10 mouse cellular contexts compared by ENCODE assay signal in genomic region chr5:90224730-90225129, GRCm38 (mm10). TPM values are rescaled to one million over a fixed set of nuclear protein-coding genes. Genes with fewer than 3 reads are reported as not detected.
DNase-seq lines count a peak whose midpoint lies in the region; ATAC-seq and TF ChIP-seq lines count a peak whose summit lies in the region.
"Had no signal": no experiment of that assay in that cellular context is flagged by ENCODE, and none has a peak within 500 bp of the region (broad histone marks: within the 10 kb centered on the region; RNA-seq: fewer than 3 reads in every experiment).

No protein-coding gene starts in this region.

- H3K27ac ChIP-seq in heart, embryonic 10.5 days: no peak overlapping the region
- no peak overlapping the region for H3K27ac ChIP-seq in midbrain, embryonic 11.5 days (ENCODE audit: low read depth, low read length)
- H3K27ac ChIP-seq in midbrain, embryonic 16.5 days (ENCODE audit: low read length): no peak overlapping the region
- no peak overlapping the region for H3K27ac ChIP-seq in embryonic fibroblast, embryonic 13.5 days (ENCODE audit: insufficient read depth, low read length)

- intact Hi-C loops in heart, postnatal 25 days (cut with DNase I): loop anchor here (5.0 kb wide), 1 partner anchor 63 kb away; no protein-coding TSS in a partner anchor

- ATAC-seq in midbrain, embryonic 11.5 days (ENCODE audit: low FRiP score): no peak
- ATAC-seq in midbrain, embryonic 16.5 days: no peak

- no peak for DNase-seq in heart, embryonic 10.5 days (ENCODE audit: low spot score)
- DNase-seq in heart, postnatal 25 days (ENCODE audit: low spot score): no peak
- DNase-seq in midbrain, embryonic 11.5 days (ENCODE audit: low spot score, missing footprints): peak; percentile 87
- DNase-seq in naive thymus-derived CD4-positive, alpha-beta T cell, adult 2 months (ENCODE audit: low read depth): peak; percentile 24
- no peak for DNase-seq in spleen, adult 12 weeks (ENCODE audit: low spot score)
- no peak for DNase-seq in layer of hippocampus, postnatal 14 days (ENCODE audit: low spot score in 2 of 2)
- DNase-seq: cerebellum, adult 11 months had no signal

- H3K36me3 ChIP-seq in heart, embryonic 10.5 days: peaks cover 52% of the 10 kb centered on the region
- peaks cover 8% of the 10 kb centered on the region for H3K36me3 ChIP-seq in midbrain, embryonic 11.5 days (ENCODE audit: control insufficient read depth, insufficient read depth, low read length)
- H3K36me3 ChIP-seq in midbrain, embryonic 16.5 days (ENCODE audit: control insufficient read depth, insufficient read depth, low read length): peaks cover 12% of the 10 kb centered on the region; the same call in 1 of the 2 replicates

- H3K4me2 ChIP-seq in midbrain, embryonic 11.5 days: no peak overlapping the region
- H3K4me2 ChIP-seq in midbrain, embryonic 16.5 days (ENCODE audit: low read length): no peak overlapping the region

- WGBS in heart, embryonic 10.5 days: 81% methylated on average over 5 of the region's 5 CpGs
- 87% methylated on average over 5 of the region's 5 CpGs for WGBS in midbrain, embryonic 11.5 days
- 89% methylated on average over 5 of the region's 5 CpGs for WGBS in midbrain, embryonic 16.5 days

- H3K27me3 ChIP-seq in heart, embryonic 10.5 days (ENCODE audit: insufficient read depth, poor library complexity, severe bottlenecking): no peaks in the 10 kb centered on the region
- no peaks in the 10 kb centered on the region for H3K27me3 ChIP-seq in midbrain, embryonic 11.5 days (ENCODE audit: control insufficient read depth, insufficient read depth, low read length)
- no peaks in the 10 kb centered on the region for H3K27me3 ChIP-seq in midbrain, embryonic 16.5 days (ENCODE audit: control insufficient read depth, insufficient read depth, low read depth, low read length)
- H3K27me3 ChIP-seq: Patski had no signal

- peak overlapping the region; percentile 92; the same call in 1 of the 2 replicates for H3K4me3 ChIP-seq in heart, embryonic 10.5 days
- no peak overlapping the region for H3K4me3 ChIP-seq in midbrain, embryonic 11.5 days (ENCODE audit: low read depth, low read length)
- no peak overlapping the region for H3K4me3 ChIP-seq in midbrain, embryonic 16.5 days (ENCODE audit: low read depth, low read length)
- peak overlapping the region; percentile 28; the same call in 1 of the 2 replicates for H3K4me3 ChIP-seq in embryonic fibroblast, embryonic 13.5 days (ENCODE audit: insufficient read depth, low read length)

- peaks cover 7% of the 10 kb centered on the region for H3K4me1 ChIP-seq in heart, embryonic 10.5 days
- peaks cover 4% of the 10 kb centered on the region for H3K4me1 ChIP-seq in midbrain, embryonic 11.5 days (ENCODE audit: control insufficient read depth, insufficient read depth, low read length)
- peaks cover 9% of the 10 kb centered on the region for H3K4me1 ChIP-seq in midbrain, embryonic 16.5 days (ENCODE audit: control insufficient read depth, insufficient read depth, low read length)
- no peaks in the 10 kb centered on the region for H3K4me1 ChIP-seq in embryonic fibroblast, embryonic 13.5 days (ENCODE audit: control insufficient read depth, insufficient read depth, low read length)

- TF ChIP-seq POLR2A in embryonic fibroblast, embryonic 13.5 days (IDR thresholded peaks at IDR 0.05; ENCODE audit: low read depth, low read length): no peak

- no peak overlapping the region for H3K9ac ChIP-seq in midbrain, embryonic 11.5 days (ENCODE audit: low read length)
- no peak overlapping the region for H3K9ac ChIP-seq in midbrain, embryonic 16.5 days (ENCODE audit: low read depth, low read length)

- no peaks in the 10 kb centered on the region for H3K9me3 ChIP-seq in heart, embryonic 10.5 days
- no peaks in the 10 kb centered on the region for H3K9me3 ChIP-seq in midbrain, embryonic 11.5 days (ENCODE audit: control insufficient read depth, low read length)
- H3K9me3 ChIP-seq in midbrain, embryonic 16.5 days (replicated peaks; ENCODE audit: control insufficient read depth, low read length, poor library complexity, severe bottlenecking): no peaks in the 10 kb centered on the region

- no peak for TF ChIP-seq CTCF in embryonic fibroblast, embryonic 13.5 days (IDR thresholded peaks at IDR 0.05; ENCODE audit: borderline replicate concordance, insufficient read depth, low read length)

RNA-seq across cellular contexts. Expression of gene Cox18, which starts 0.9 kb away (rescaled TPM):
- 38.2 and 39.4 TPM in 2 replicates for polyA plus RNA-seq in heart, embryonic 10.5 days (2016; fragmentation: Nextera tagmentation; extraction: Ambion mirVana)
- 10 to 100 TPM; 12.2 to 13.0 TPM for total RNA-seq in heart, postnatal 25 days (2021)
- polyA plus RNA-seq in midbrain, embryonic 11.5 days (2014; fragmentation: Nextera tagmentation; extraction: Ambion mirVana): 25.3 and 32.8 TPM in 2 replicates
- 36.8 and 41.8 TPM in 2 replicates for polyA plus RNA-seq in midbrain, embryonic 16.5 days (2015; fragmentation: Nextera tagmentation; extraction: Ambion mirVana)
- 32.0 and 40.7 TPM in 2 replicates for polyA plus RNA-seq in embryonic fibroblast, embryonic 13.5 days (2011; ENCODE audit: insufficient read length, low read depth, missing spikeins)
- total RNA-seq in layer of hippocampus, postnatal 14 days (2021): 10 to 100 TPM; 26.3 to 27.2 TPM

Comparison
In these comparisons a context has a peak if more than half of its experiments do, and no peak if none do; other contexts are left out.
1. DNase-seq: peak in midbrain, embryonic 11.5 days (single experiment) and naive thymus-derived CD4-positive, alpha-beta T cell, adult 2 months (single experiment); none in heart, embryonic 10.5 days (single experiment), heart, postnatal 25 days (single experiment), spleen, adult 12 weeks (single experiment) and layer of hippocampus, postnatal 14 days (0 of 2).
2. H3K4me3 ChIP-seq: peak in heart, embryonic 10.5 days (single experiment) and embryonic fibroblast, embryonic 13.5 days (single experiment); none in midbrain, embryonic 11.5 days (single experiment) and midbrain, embryonic 16.5 days (single experiment).